Mouse (Mus musculus): ENCODE results near the gene Ripor2. TPM values are rescaled to one million over a fixed set of nuclear protein-coding genes. Genes with fewer than 3 reads are reported as not detected.
"Not testable (repeated sequence)": the region's sequence is repeated elsewhere in the genome, so short reads cannot be mapped to it uniquely, and the experiment has no call there.

Gene Ripor2
- total and polyA plus RNA-seq, 2 experiments from 2014 or later = 21.3 to 53.2 TPM

DNA sequence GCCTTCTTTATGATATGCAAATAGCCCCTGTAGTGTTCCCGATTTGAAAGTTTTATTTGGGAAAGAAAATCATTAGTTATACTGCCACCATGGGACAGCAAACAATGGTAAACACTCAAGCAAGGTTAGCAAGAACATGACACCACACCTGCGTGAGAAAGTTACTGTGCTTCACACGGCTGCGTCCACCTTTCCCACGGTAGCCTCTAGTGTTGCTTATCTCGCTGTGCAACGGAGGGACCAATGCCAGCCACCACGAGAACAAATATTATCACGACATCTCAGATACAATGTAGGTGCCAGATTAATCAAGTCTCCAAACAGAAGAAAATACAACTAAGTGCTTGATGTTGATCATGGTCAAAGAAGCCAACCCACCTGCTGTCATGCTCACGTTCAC, 177.5 kb downstream of the Ripor2 start:
- Histone ChIP-seq H3K27ac (ENCODE audit: low read depth, low read length) (no peak overlapping the region), H3K27me3 (ENCODE audit: insufficient read depth, low read length) (no peaks in the 10 kb centered on the region), H3K4me1 (ENCODE audit: insufficient read depth) (no peaks in the 10 kb centered on the region; the same call in 1 of the 2 replicates), H3K9ac (no peak overlapping the region), H3K4me2 (ENCODE audit: low read depth) (no peak overlapping the region), H3K9me3 (ENCODE audit: low read length) (no peaks in the 10 kb centered on the region), H3K4me3 (ENCODE audit: low read depth, low read length) (no peak overlapping the region), H3K36me3 (ENCODE audit: insufficient read depth) (no peaks in the 10 kb centered on the region)
- DNase-seq = no peak
- WGBS = 89% methylated on average over 10 of the region's 10 CpGs
- no peak for ATAC-seq
- TF ChIP-seq CTCF (IDR thresholded peaks at IDR 0.05; ENCODE audit: low read depth) = no peak

GRCm38 (mm10) chr13:24760351-24760870, 178.4 kb downstream of the Ripor2 start:
- WGBS = 37% methylated on average over 5 of the region's 5 CpGs
- no peak for TF ChIP-seq CTCF (IDR thresholded peaks at IDR 0.05; ENCODE audit: low read depth)
- Histone ChIP-seq H3K4me2 (ENCODE audit: low read depth) (peak overlapping the region; percentile 51; the same call in 1 of the 2 replicates), H3K4me3 (ENCODE audit: low read depth, low read length) (no peak overlapping the region), H3K36me3 (ENCODE audit: insufficient read depth) (no peaks in the 10 kb centered on the region), H3K27ac (ENCODE audit: low read depth, low read length) (no peak overlapping the region), H3K4me1 (ENCODE audit: insufficient read depth) (no peaks in the 10 kb centered on the region; the same call in 1 of the 2 replicates), H3K27me3 (ENCODE audit: insufficient read depth, low read length) (no peaks in the 10 kb centered on the region), H3K9ac (no peak overlapping the region), H3K9me3 (ENCODE audit: low read length) (no peaks in the 10 kb centered on the region)
- DNase-seq (no peak), ATAC-seq (no peak)

DNA sequence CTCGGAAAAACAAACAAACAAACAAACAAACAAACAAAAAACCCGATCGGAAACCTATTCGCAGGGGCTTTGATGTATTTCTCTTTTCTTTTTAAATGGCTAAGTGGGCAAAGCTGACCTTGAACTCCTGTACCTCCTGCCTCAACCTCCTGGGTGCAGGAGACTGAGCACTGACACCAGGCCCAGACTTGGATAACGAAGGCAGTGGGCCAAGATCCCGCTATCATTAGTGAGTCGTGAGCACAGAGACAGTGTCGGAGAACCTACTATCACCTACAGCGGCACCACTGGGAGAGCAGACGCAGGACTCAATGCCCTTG, 179.1 kb downstream of the Ripor2 start:
- ATAC-seq (no peak), DNase-seq (no peak)
- Histone ChIP-seq H3K4me3 (ENCODE audit: low read depth, low read length) (peak overlapping the region; percentile 60), H3K4me2 (ENCODE audit: low read depth) (peak overlapping the region; percentile 51), H3K4me1 (ENCODE audit: insufficient read depth) (no peaks in the 10 kb centered on the region; the same call in 1 of the 2 replicates), H3K27ac (ENCODE audit: low read depth, low read length) (no peak overlapping the region), H3K9me3 (ENCODE audit: low read length) (no peaks in the 10 kb centered on the region), H3K27me3 (ENCODE audit: insufficient read depth, low read length) (no peaks in the 10 kb centered on the region), H3K9ac (peak overlapping the region; percentile 18), H3K36me3 (ENCODE audit: insufficient read depth) (no peaks in the 10 kb centered on the region)
- WGBS = 10% methylated on average over 10 of the region's 10 CpGs
- TF ChIP-seq CTCF (IDR thresholded peaks at IDR 0.05; ENCODE audit: low read depth) = 0 out of 2 replicates have a peak, but pooled peaks have one; percentile 3

DNA sequence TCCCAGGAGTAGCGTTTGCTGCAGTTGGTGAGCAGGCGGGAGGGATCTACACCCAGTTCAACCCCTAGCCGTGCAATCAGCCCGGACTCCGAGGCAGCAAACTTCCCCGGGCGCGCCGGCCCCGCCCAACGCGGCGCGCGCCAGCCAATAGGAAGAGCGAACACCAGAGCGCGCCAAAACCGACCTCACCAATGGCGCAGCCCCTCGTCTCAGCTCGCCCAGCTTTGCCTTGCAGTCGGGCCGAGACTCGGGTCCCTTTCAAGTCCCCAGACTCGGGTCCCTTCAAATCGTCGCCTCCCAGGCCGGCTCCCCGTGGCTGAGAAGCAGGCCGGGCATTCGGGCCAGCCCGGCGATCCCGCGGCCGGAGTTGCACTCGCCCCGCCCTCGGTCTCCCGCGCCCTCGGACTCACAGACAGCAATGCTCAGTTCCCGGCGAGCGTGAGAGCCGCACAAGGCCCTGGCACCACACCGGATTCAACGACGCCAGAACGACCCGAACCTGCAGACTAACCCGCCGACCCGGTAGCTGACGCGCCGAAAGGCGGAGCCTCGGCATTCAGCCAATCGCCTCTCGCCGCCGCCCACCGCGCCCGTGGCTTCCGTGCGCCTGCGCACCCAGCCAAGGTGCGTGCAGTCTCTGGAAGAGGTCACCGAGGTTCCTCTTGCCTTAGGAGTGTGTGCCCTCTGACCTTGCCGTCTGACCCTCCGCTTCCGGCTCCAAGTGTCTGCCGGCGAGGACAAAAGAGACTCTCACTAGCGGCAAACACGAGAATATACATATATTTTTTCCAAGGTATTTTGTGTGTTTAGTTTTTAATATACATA, 179.6 kb downstream of the Ripor2 start, which contains the start of gene Gmnn:
TSS of gene Gmnn (minus strand) at position 521 of the 825 bp plus-strand sequence.
- under 1% methylated on average over 79 of the region's 79 CpGs for WGBS
- Histone ChIP-seq H3K9ac (peak within 1 kb of the TSS; percentile 18), H3K27ac (ENCODE audit: low read depth, low read length) (no peak within 1 kb of the TSS), H3K9me3 (ENCODE audit: low read length) (no peaks in the 10 kb centered on the region), H3K4me3 (ENCODE audit: low read depth, low read length) (peak within 1 kb of the TSS; percentile 60), H3K4me1 (ENCODE audit: insufficient read depth) (no peaks in the 10 kb centered on the region; the same call in 1 of the 2 replicates), H3K4me2 (ENCODE audit: low read depth) (peak within 1 kb of the TSS; percentile 51), H3K36me3 (ENCODE audit: insufficient read depth) (no peaks in the 10 kb centered on the region), H3K27me3 (ENCODE audit: insufficient read depth, low read length) (no peaks in the 10 kb centered on the region)
- TF ChIP-seq CTCF (IDR thresholded peaks at IDR 0.05; ENCODE audit: low read depth) = no peak
- DNase-seq = peak; percentile 89
- peak; percentile 98 for ATAC-seq

- H3K4me1 ChIP-seq (ENCODE audit: insufficient read depth) = no peaks in the 10 kb centered on the region; the same call in 1 of the 2 replicates
- no peaks in the 10 kb centered on the region for H3K27me3 ChIP-seq (ENCODE audit: insufficient read depth, low read length)
- no peaks in the 10 kb centered on the region for H3K36me3 ChIP-seq (ENCODE audit: insufficient read depth)
- 35% methylated on average over 4 of the region's 4 CpGs for WGBS
- no peak for ATAC-seq
- no peak overlapping the region for H3K9ac ChIP-seq
- no peak for DNase-seq
- no peak for TF ChIP-seq CTCF (IDR thresholded peaks at IDR 0.05; ENCODE audit: low read depth)
- H3K27ac ChIP-seq (ENCODE audit: low read depth, low read length) = no peak overlapping the region
- no peaks in the 10 kb centered on the region for H3K9me3 ChIP-seq (ENCODE audit: low read length)
- H3K4me3 ChIP-seq (ENCODE audit: low read depth, low read length) = peak overlapping the region; percentile 60
- peak overlapping the region; percentile 51 for H3K4me2 ChIP-seq (ENCODE audit: low read depth)
Observed at GRCm38 (mm10) chr13:24762254-24762653, 180.3 kb downstream of the Ripor2 start.

DNA sequence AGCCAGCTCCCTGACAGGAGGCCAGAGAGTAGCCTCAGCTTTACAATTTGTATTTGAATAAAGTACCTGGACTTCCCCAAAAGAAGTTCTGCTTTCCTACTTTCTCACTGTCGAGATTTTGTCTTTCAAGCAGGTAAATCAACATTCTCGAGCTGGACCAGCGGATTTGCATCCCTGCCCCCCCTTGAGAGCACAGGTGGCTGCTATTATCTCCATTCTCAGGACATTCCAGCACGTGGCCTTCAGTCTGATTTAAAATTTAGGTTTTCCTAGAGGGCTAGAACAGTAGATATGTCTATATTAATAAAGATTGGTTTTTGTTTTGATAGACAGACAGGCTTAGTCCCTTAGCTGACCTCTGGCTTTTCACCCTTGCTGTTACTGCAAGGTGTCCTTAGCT, 185.8 kb downstream of the Ripor2 start:
- not testable (repeated sequence) for H3K27ac ChIP-seq (ENCODE audit: low read depth, low read length); H3K36me3 ChIP-seq (ENCODE audit: insufficient read depth); DNase-seq; ATAC-seq; H3K4me2 ChIP-seq (ENCODE audit: low read depth); H3K4me3 ChIP-seq (ENCODE audit: low read depth, low read length); H3K9me3 ChIP-seq (ENCODE audit: low read length); H3K27me3 ChIP-seq (ENCODE audit: insufficient read depth, low read length); H3K9ac ChIP-seq; H3K4me1 ChIP-seq (ENCODE audit: insufficient read depth)
- WGBS = 78% methylated on average over 4 of the region's 4 CpGs

DNA sequence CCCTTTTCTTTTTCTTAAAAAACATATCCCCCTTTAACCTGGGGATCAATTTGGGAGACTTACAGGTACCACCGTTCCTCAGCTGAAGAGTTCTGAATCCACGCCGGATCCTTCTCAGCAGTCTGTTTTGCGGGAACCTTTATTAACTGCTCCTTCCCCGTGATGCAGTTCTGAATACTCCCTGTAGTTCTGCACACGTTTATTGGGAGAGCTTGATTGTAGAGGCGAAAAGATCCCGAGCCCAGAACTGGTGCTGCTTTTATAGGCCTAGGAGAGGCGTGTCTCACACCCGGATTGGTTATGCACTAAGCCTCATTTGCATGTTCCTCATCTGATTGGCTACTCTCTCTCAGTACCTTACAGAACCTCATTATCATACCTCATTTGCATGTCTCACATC, 189.5 kb downstream of the Ripor2 start:
- not testable (repeated sequence) for H3K4me1 ChIP-seq (ENCODE audit: insufficient read depth); H3K36me3 ChIP-seq (ENCODE audit: insufficient read depth); H3K4me2 ChIP-seq (ENCODE audit: low read depth); DNase-seq; ATAC-seq; H3K4me3 ChIP-seq (ENCODE audit: low read depth, low read length); H3K9ac ChIP-seq; H3K9me3 ChIP-seq (ENCODE audit: low read length); H3K27ac ChIP-seq (ENCODE audit: low read depth, low read length); H3K27me3 ChIP-seq (ENCODE audit: insufficient read depth, low read length)
- 92% methylated on average over 10 of the region's 10 CpGs for WGBS

All from forebrain, postnatal 0 days (tissue).